Mouse (Mus musculus) heart, adult 9 months (tissue): Measurements from ENCODE around the gene Cenpf.
"Not testable (repeated sequence)": the region's sequence is repeated elsewhere in the genome, so short reads cannot be mapped to it uniquely, and the experiment has no call there.

Source experiments
- DNase-seq, 2 experiments: peaks; one replicate each; pipeline ENCODE4 v3.0.0; 2022; ENCODE audit warnings: low spot score in 2 of 2

Cenpf gene

GRCm38 (mm10) chr1:189694391-189694790 lies 6.5 kb upstream of the Cenpf start:
- no peak for DNase-seq

- not testable (repeated sequence) for DNase-seq
These were observed 4.6 kb upstream of the Cenpf start for GRCm38 (mm10) chr1:189692442-189692841.

GRCm38 (mm10) chr1:189689050-189689833 lies 1.4 kb upstream of the Cenpf start:
- no peak for DNase-seq

GRCm38 (mm10) chr1:189688388-189688750 lies 483 bp upstream of the Cenpf start:
- no peak for DNase-seq

GRCm38 (mm10) chr1:189686025-189686424 lies 1.9 kb downstream of the Cenpf start:
- DNase-seq, result no peak

- no peak for DNase-seq
These were observed 3.0 kb downstream of the Cenpf start for GRCm38 (mm10) chr1:189684786-189685415.

GRCm38 (mm10) chr1:189679555-189679954 lies 8.3 kb downstream of the Cenpf start:
- DNase-seq, result peak; percentile 64 to 70

GRCm38 (mm10) chr1:189675953-189676352 lies 11.9 kb downstream of the Cenpf start:
- no peak for DNase-seq

- peak; percentile 7 to 38 for DNase-seq
These were observed 12.5 kb downstream of the Cenpf start for GRCm38 (mm10) chr1:189675421-189675820.

- no peak for DNase-seq
These were observed 21.9 kb downstream of the Cenpf start for GRCm38 (mm10) chr1:189665966-189666365.

- DNase-seq, result no peak
These were observed 23.1 kb downstream of the Cenpf start for GRCm38 (mm10) chr1:189664873-189665144.

GRCm38 (mm10) chr1:189664061-189664872 lies 23.6 kb downstream of the Cenpf start:
- DNase-seq, result no peak

GRCm38 (mm10) chr1:189663437-189663836 lies 24.4 kb downstream of the Cenpf start:
- no peak for DNase-seq

- peak in 1 of 2 experiments; percentile 24 for DNase-seq
These were observed 26.0 kb downstream of the Cenpf start for GRCm38 (mm10) chr1:189661856-189662255.

GRCm38 (mm10) chr1:189657406-189657805 lies 30.5 kb downstream of the Cenpf start:
- no peak for DNase-seq

GRCm38 (mm10) chr1:189653746-189654145 lies 34.1 kb downstream of the Cenpf start:
- no peak for DNase-seq

GRCm38 (mm10) chr1:189646597-189646996 lies 41.3 kb downstream of the Cenpf start:
- DNase-seq, result no peak

- DNase-seq, result no peak
These were observed 42.5 kb downstream of the Cenpf start for GRCm38 (mm10) chr1:189645371-189645770.

GRCm38 (mm10) chr1:189644700-189645345 lies 43.1 kb downstream of the Cenpf start:
- DNase-seq, result no peak

GRCm38 (mm10) chr1:189639581-189639980 lies 48.3 kb downstream of the Cenpf start:
- DNase-seq, result no peak

- DNase-seq, result no peak
These were observed 54.1 kb downstream of the Cenpf start for GRCm38 (mm10) chr1:189633791-189634190.
